Mouse (Mus musculus) C2C12 (cell line): ENCODE data around the gene Myh7. TPM values are rescaled to one million over a fixed set of nuclear protein-coding genes. Genes with fewer than 3 reads are reported as not detected.
"Not testable (repeated sequence)": the region's sequence is repeated elsewhere in the genome, so short reads cannot be mapped to it uniquely, and the experiment has no call there.

Experiments used
- H3K27me3 ChIP-seq: one replicate; pipeline ENCODE4 v1.6.1; 2011; ENCODE audit not compliant: control insufficient read depth, insufficient read depth, insufficient read length
- H3K36me3 ChIP-seq: one replicate; pipeline ENCODE4 v1.6.1; 2011; ENCODE audit not compliant: control insufficient read depth, insufficient read depth
- H3K4me3 ChIP-seq: one replicate; pipeline ENCODE4 v1.5.1; 2011; ENCODE audit warnings: mild to moderate bottlenecking, control low read depth; ENCODE audit not compliant: poor library complexity, insufficient read depth, severe bottlenecking
- H3K79me2 ChIP-seq: one replicate; pipeline ENCODE4 v1.6.1; 2011; ENCODE audit not compliant: control insufficient read depth, insufficient read depth
- H3K79me3 ChIP-seq: one replicate; pipeline ENCODE4 v1.6.1; 2011; ENCODE audit warnings: low read depth, control low read depth
- H3ac ChIP-seq: one replicate; pipeline ENCODE3; 2011; ENCODE audit warnings: low read depth; ENCODE audit not compliant: control insufficient read depth, insufficient read length
- CEBPB ChIP-seq: IDR thresholded peaks from one replicate; pipeline ENCODE4 v1.6.1; 2011; ENCODE audit warnings: low read depth, mild to moderate bottlenecking, control low read depth, moderate library complexity
- CTCF ChIP-seq: IDR thresholded peaks from one replicate; pipeline ENCODE4 v1.5.1; 2011; ENCODE audit not compliant: control insufficient read depth, insufficient read depth, insufficient read length
- FOSL1 ChIP-seq: IDR thresholded peaks from one replicate; pipeline ENCODE4 v1.8.0; 2011; ENCODE audit warnings: mild to moderate bottlenecking, low read length; ENCODE audit not compliant: poor library complexity, insufficient read depth, severe bottlenecking
- MAX ChIP-seq: IDR thresholded peaks from one replicate; pipeline ENCODE4 v1.6.1; 2011; ENCODE audit warnings: mild to moderate bottlenecking, control low read depth
- MYOD1 ChIP-seq: IDR thresholded peaks from one replicate; pipeline ENCODE4 v1.6.1; 2011; ENCODE audit warnings: low read depth; ENCODE audit not compliant: control insufficient read depth, insufficient read length
- MYOG ChIP-seq: IDR thresholded peaks from one replicate; pipeline ENCODE4 v1.6.1; 2011; ENCODE audit not compliant: control insufficient read depth, insufficient read length; ENCODE audit errors: extremely low read depth
- USF1 ChIP-seq: IDR thresholded peaks from one replicate; pipeline ENCODE4 v1.6.1; 2011; ENCODE audit warnings: low read depth, mild to moderate bottlenecking, control low read depth, moderate library complexity
- long read RNA-seq, 2 experiments: library from polyadenylated mRNA; unstranded; transcript quantifications; one replicate each; pipeline ENCODE4 v2.0.0; 2019 to 2020
- polyA plus RNA-seq: library from polyadenylated mRNA; unstranded; fragments of >200 nt; fragmentation: generic; extraction: Trizol; gene quantifications from one replicate; pipeline ENCODE4 v1.2.1, GENCODE M21; 2012; ENCODE audit warnings: missing spikeins

The Myh7 gene
- 0.11 TPM for polyA plus RNA-seq
- long read RNA-seq, experiment 1, partial matches to known transcripts, result 2 of 3 reads
- long read RNA-seq, experiment 1, other reads (novel, unspliced or antisense), result 1 of 3 reads
- long read RNA-seq, experiment 2, partial matches to known transcripts, result 1 of 1 reads
- long read RNA-seq, experiment 2, other reads (novel, unspliced or antisense), result 0 of 1 reads

DNA sequence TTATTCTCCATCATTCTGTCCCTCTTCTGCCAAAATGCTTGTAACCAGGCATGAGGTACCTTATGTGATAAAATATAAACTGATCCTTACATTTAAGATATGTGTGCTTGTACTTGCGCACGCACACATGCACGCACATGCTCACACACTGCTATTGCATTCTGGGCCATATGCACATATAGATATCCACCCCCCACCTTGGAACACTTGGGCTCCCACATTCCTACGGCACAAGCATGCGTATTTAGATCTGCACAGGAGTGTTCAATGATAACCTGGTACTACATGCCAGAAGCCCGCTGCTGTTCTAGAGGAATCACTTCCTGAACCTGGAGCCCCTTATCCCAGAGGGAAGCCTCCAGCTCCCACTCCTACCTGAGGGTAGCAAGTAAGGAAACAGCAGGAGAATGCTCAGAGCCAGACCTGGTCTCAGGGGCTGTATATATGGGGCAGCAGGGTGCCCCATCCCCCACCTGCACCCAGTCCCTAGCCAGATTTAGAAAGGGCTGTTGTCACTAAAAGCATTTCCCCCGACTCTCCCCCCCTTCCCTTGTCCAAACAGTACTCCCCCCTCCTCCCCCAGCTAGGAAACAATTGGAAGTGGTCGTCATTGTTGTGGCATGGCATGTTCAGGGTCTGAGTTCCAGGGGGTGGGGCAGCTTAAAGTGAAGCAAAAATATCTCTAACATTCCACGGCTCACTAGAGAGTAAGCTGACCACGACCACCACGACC lies at the start of gene Myh7:
Gene Myh7 (minus strand): TSS at position 491 of the 733 bp plus-strand sequence.
- peaks cover 13% of the 10 kb centered on the region for H3K27me3 ChIP-seq
- no peaks in the 10 kb centered on the region for H3K79me2 ChIP-seq
- H3ac ChIP-seq, result no peak within 1 kb of the TSS
- H3K79me3 ChIP-seq, result no peaks in the 10 kb centered on the region
- H3K36me3 ChIP-seq, result no peaks in the 10 kb centered on the region
- TF ChIP-seq USF1 (no peak), FOSL1 (no peak), MYOG (no peak), CTCF (no peak), MYOD1 (no peak), MAX (no peak), CEBPB (no peak)
- no peak within 1 kb of the TSS for H3K4me3 ChIP-seq

- H3K36me3 ChIP-seq, H3K4me3 ChIP-seq, H3K79me3 ChIP-seq, H3K79me2 ChIP-seq, H3ac ChIP-seq, H3K27me3 ChIP-seq: not testable (repeated sequence)
These were observed 49.3 kb upstream of the Myh7 start for GRCm38 (mm10) chr14:55043694-55044093.

GRCm38 (mm10) chr14:55032695-55033225 lies 38.3 kb upstream of the Myh7 start:
- TF ChIP-seq MYOD1, result no peak
- no peak for TF ChIP-seq CEBPB
- no peak for TF ChIP-seq FOSL1
- TF ChIP-seq MAX, result no peak
- no peak for TF ChIP-seq MYOG
- TF ChIP-seq CTCF, result no peak
- no peak for TF ChIP-seq USF1
- Histone ChIP-seq H3ac (no peak overlapping the region), H3K79me2 (no peaks in the 10 kb centered on the region), H3K4me3 (no peak overlapping the region), H3K36me3 (no peaks in the 10 kb centered on the region), H3K27me3 (no peaks in the 10 kb centered on the region), H3K79me3 (no peaks in the 10 kb centered on the region)

GRCm38 (mm10) chr14:55029034-55029698 lies 34.7 kb upstream of the Myh7 start:
- H3K79me2 ChIP-seq, result no peaks in the 10 kb centered on the region
- TF ChIP-seq FOSL1, result no peak
- TF ChIP-seq MYOD1, result no peak
- no peak for TF ChIP-seq MAX
- TF ChIP-seq USF1, result no peak
- no peak for TF ChIP-seq CTCF
- no peak for TF ChIP-seq MYOG
- no peak for TF ChIP-seq CEBPB
- H3K79me3 ChIP-seq, result no peaks in the 10 kb centered on the region
- H3K36me3 ChIP-seq, result peaks cover 13% of the 10 kb centered on the region
- no peak overlapping the region for H3K4me3 ChIP-seq
- no peaks in the 10 kb centered on the region for H3K27me3 ChIP-seq
- no peak overlapping the region for H3ac ChIP-seq

DNA sequence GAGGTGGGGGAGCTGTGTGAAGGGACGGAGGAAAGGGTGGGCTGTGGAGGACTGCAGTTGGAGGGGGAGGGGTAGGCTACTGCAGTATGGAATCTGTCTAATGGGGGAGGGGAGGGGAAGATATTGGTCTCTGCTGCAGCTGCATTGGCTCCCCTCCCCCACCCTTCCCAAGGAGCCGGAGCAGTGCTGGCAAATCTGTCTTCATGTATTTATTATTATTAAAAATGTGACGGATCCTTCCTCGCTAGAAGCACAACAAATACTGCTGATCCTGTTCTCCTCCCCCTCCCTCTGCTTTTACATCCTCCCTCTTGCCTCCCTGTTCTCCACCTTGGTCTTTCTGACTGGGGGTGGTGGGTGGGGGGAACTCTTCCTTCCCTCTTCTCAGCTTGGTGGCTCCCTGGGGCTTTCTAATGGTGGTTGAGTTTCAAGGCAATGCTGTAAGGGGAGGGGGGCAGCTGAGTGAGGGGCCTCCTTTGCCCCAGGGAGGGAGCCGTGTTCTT lies 34.0 kb upstream of the Myh7 start:
- H3K79me3 ChIP-seq, result no peaks in the 10 kb centered on the region
- no peaks in the 10 kb centered on the region for H3K79me2 ChIP-seq
- no peaks in the 10 kb centered on the region for H3K27me3 ChIP-seq
- H3K4me3 ChIP-seq, result no peak overlapping the region
- H3ac ChIP-seq, result no peak overlapping the region
- no peak for TF ChIP-seq USF1
- TF ChIP-seq MYOG, result no peak
- TF ChIP-seq CEBPB, result no peak
- no peak for TF ChIP-seq CTCF
- no peak for TF ChIP-seq FOSL1
- no peak for TF ChIP-seq MAX
- H3K36me3 ChIP-seq, result peaks cover 13% of the 10 kb centered on the region
